Mouse (Mus musculus): ENCODE results near the gene Selp. TPM values are rescaled to one million over a fixed set of nuclear protein-coding genes. Genes with fewer than 3 reads are reported as not detected.

The Selp gene
- polyA plus RNA-seq, 1 experiment from 2014 or later, result not detected

- no peak overlapping the region for H3K27ac ChIP-seq (replicated peaks)
- H3K9me3 ChIP-seq, result no peaks in the 10 kb centered on the region
- H3K4me3 ChIP-seq, result no peak overlapping the region
- no peak for ATAC-seq (ENCODE audit: low FRiP score, low read depth)
- H3K9ac ChIP-seq, result no peak overlapping the region
- H3K4me1 ChIP-seq (replicated peaks), result no peaks in the 10 kb centered on the region
- no peaks in the 10 kb centered on the region for H3K27me3 ChIP-seq
- H3K36me3 ChIP-seq, result no peaks in the 10 kb centered on the region
- no peak overlapping the region for H3K4me2 ChIP-seq
- 90% methylated on average over 5 of the region's 5 CpGs for WGBS
These were observed 37.8 kb downstream of the Selp start for GRCm38 (mm10) chr1:164152836-164153235.

GRCm38 (mm10) chr1:164154983-164155382 lies 39.9 kb downstream of the Selp start:
- ATAC-seq (ENCODE audit: low FRiP score, low read depth), result no peak
- 90% methylated on average over 3 of the region's 3 CpGs for WGBS
- H3K27ac ChIP-seq (replicated peaks), result no peak overlapping the region
- H3K4me3 ChIP-seq, result no peak overlapping the region
- no peaks in the 10 kb centered on the region for H3K27me3 ChIP-seq
- no peak overlapping the region for H3K9ac ChIP-seq
- H3K4me2 ChIP-seq, result no peak overlapping the region
- H3K36me3 ChIP-seq, result no peaks in the 10 kb centered on the region
- no peaks in the 10 kb centered on the region for H3K4me1 ChIP-seq (replicated peaks)
- no peaks in the 10 kb centered on the region for H3K9me3 ChIP-seq

GRCm38 (mm10) chr1:164158571-164158970 lies 43.5 kb downstream of the Selp start:
- Histone ChIP-seq H3K4me1 (replicated peaks) (no peaks in the 10 kb centered on the region), H3K4me3 (no peak overlapping the region), H3K9me3 (no peaks in the 10 kb centered on the region), H3K9ac (no peak overlapping the region), H3K27ac (replicated peaks) (no peak overlapping the region), H3K4me2 (no peak overlapping the region), H3K27me3 (no peaks in the 10 kb centered on the region), H3K36me3 (no peaks in the 10 kb centered on the region)
- WGBS, result 80% methylated on average over 4 of the region's 4 CpGs
- ATAC-seq (ENCODE audit: low FRiP score, low read depth), result no peak

DNA sequence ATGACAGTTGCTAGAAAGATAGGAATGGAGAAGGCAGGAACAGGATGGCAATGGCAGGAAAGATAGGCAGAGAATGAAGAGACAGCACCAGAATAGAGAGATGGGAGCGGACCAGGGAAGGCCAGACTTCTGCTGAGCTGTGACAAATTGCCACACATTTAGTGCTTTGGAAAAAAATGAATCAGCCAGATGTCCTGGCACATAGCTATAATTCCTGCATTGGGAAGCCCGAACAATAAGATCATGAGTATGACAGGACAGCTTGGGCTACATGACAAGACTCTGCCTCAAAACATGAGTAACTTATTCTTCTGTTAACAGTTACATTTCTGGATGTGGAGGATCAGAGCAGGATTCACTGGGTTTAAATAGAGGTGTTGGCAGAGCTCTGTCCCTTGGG lies 44.7 kb downstream of the Selp start:
- WGBS, result 76% methylated on average over 2 of the region's 2 CpGs

DNA sequence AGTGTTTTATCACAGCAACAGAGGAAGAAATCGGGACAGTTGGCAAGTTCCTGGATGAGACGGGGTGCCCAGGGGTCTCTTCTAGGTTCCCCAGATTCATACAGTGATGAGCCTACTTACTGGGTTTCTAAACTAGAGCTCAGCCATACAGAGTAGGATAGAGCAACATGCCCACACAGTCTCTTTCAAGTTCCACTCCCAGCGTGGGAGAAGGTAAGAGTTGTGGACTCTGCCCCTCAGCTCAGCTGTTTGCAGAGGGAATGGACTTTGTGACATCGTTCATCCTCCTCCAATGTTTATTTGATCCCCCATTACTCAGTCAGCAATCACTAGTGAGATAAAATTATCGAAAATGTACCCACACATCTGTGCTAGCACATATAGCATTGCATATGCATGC lies 47.7 kb downstream of the Selp start:
- H3K4me1 ChIP-seq (replicated peaks), result no peaks in the 10 kb centered on the region
- no peaks in the 10 kb centered on the region for H3K9me3 ChIP-seq
- no peak overlapping the region for H3K27ac ChIP-seq (replicated peaks)
- WGBS, result 92% methylated on average over 5 of the region's 5 CpGs
- no peak overlapping the region for H3K9ac ChIP-seq
- ATAC-seq (ENCODE audit: low FRiP score, low read depth), result no peak
- H3K4me3 ChIP-seq, result no peak overlapping the region
- H3K4me2 ChIP-seq, result no peak overlapping the region
- H3K36me3 ChIP-seq, result no peaks in the 10 kb centered on the region
- no peaks in the 10 kb centered on the region for H3K27me3 ChIP-seq

More for the DNA sequence above, 44.7 kb downstream of the Selp start:
- Histone ChIP-seq H3K36me3 (no peaks in the 10 kb centered on the region), H3K9me3 (no peaks in the 10 kb centered on the region), H3K9ac (no peak overlapping the region), H3K27me3 (no peaks in the 10 kb centered on the region), H3K27ac (replicated peaks) (no peak overlapping the region), H3K4me2 (no peak overlapping the region), H3K4me3 (no peak overlapping the region), H3K4me1 (replicated peaks) (no peaks in the 10 kb centered on the region)
- no peak for ATAC-seq (ENCODE audit: low FRiP score, low read depth)

DNA sequence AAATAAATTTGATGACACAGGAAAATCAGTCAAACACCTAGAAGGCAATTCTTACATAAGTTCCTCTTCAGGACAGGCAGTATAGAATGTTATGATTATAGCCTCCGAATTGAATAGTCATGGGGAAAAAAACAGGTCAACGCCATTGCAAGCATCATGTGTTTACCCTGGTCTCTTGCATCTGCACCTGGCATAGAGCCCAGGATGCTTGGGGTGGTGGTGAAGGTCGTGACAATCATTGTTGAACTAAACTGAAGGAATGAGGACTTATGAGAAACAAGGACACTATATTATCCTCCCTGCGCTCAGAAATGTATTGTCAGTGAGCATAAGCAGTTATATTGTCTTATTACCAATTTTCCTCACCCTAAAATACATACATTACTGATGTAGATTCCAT lies 53.8 kb downstream of the Selp start:
- ATAC-seq (ENCODE audit: low FRiP score, low read depth), result no peak
- H3K27ac ChIP-seq (replicated peaks), result no peak overlapping the region
- 79% methylated on average over 4 of the region's 4 CpGs for WGBS
- H3K4me3 ChIP-seq, result no peak overlapping the region
- H3K27me3 ChIP-seq, result no peaks in the 10 kb centered on the region
- no peak overlapping the region for H3K4me2 ChIP-seq
- no peaks in the 10 kb centered on the region for H3K9me3 ChIP-seq
- H3K9ac ChIP-seq, result no peak overlapping the region
- no peaks in the 10 kb centered on the region for H3K36me3 ChIP-seq
- no peaks in the 10 kb centered on the region for H3K4me1 ChIP-seq (replicated peaks)

DNA sequence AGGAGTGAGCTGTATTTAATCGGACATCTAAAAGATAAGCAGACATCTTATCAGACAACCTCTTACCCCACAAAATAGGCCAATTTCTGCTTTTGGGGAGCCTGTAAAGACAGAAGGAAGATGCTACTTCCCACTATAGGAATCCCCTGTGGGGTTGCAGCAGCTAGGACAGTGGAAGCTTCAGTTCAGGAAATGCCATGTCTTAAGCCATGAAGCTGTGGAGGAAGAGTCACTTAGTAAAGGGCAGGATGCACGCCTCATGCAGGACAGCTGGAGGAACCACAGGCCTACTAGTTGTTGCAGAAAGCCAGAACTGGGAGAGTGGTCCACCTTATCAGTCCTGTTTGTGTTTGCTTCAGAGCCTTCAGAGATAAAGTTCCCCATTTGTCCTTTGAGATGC lies 55.4 kb downstream of the Selp start:
- Histone ChIP-seq H3K9me3 (no peaks in the 10 kb centered on the region), H3K27me3 (no peaks in the 10 kb centered on the region), H3K36me3 (no peaks in the 10 kb centered on the region), H3K4me2 (no peak overlapping the region), H3K9ac (no peak overlapping the region), H3K4me3 (no peak overlapping the region), H3K4me1 (replicated peaks) (no peaks in the 10 kb centered on the region), H3K27ac (replicated peaks) (no peak overlapping the region)
- 92% methylated on average over 2 of the region's 2 CpGs for WGBS
- no peak for ATAC-seq (ENCODE audit: low FRiP score, low read depth)

- H3K9me3 ChIP-seq, result no peaks in the 10 kb centered on the region
- H3K9ac ChIP-seq, result no peak overlapping the region
- no peak overlapping the region for H3K27ac ChIP-seq (replicated peaks)
- 87% methylated on average over 4 of the region's 4 CpGs for WGBS
- ATAC-seq (ENCODE audit: low FRiP score, low read depth), result no peak
- no peak overlapping the region for H3K4me3 ChIP-seq
- H3K4me2 ChIP-seq, result no peak overlapping the region
- no peaks in the 10 kb centered on the region for H3K36me3 ChIP-seq
- H3K27me3 ChIP-seq, result no peaks in the 10 kb centered on the region
- no peaks in the 10 kb centered on the region for H3K4me1 ChIP-seq (replicated peaks)
These were observed 58.1 kb downstream of the Selp start for GRCm38 (mm10) chr1:164173145-164173544.

DNA sequence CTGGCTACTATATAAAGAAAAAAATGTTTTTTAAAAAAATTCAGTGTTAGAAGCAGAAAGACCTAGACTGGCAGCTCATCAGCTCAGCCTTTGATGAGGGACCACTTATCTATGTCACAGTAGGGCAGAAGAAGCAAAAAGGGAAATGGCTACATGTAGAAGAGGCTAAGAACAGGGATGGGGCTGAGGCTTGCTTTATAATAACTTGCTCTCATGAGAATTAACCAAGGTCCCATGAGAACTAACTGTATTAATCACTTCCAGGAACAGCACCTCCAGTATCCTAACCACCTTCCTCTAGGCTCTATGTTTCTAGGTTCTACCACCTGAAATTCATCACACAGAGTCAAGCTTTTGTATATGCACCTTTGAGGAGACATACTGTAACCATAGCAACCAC lies 61.8 kb downstream of the Selp start:
- Histone ChIP-seq H3K9me3 (no peaks in the 10 kb centered on the region), H3K36me3 (no peaks in the 10 kb centered on the region), H3K9ac (no peak overlapping the region), H3K4me1 (replicated peaks) (no peaks in the 10 kb centered on the region), H3K4me3 (no peak overlapping the region), H3K4me2 (no peak overlapping the region), H3K27me3 (no peaks in the 10 kb centered on the region), H3K27ac (replicated peaks) (no peak overlapping the region)
- ATAC-seq (ENCODE audit: low FRiP score, low read depth), result no peak

DNA sequence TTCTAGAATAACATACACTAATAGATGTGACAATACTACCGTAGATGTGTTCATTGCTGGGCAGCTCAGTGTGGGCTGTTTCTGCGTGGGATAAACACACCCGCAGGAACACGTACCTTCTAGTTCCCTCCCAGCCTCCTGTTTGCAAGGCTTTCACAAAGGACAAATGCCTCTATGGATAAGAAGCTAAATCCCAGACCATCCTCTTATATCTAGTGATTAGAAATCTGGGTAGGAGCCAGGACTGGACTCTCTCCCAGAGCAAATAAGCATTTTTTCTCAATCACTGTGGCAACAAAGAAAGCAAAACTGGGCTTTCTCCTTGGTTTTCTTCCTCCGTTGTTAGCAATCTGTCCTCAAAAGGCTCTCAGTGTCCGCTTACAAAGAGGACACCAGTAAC lies 63.4 kb downstream of the Selp start:
- Histone ChIP-seq H3K9ac (no peak overlapping the region), H3K4me3 (no peak overlapping the region), H3K4me2 (no peak overlapping the region), H3K27ac (replicated peaks) (no peak overlapping the region), H3K9me3 (no peaks in the 10 kb centered on the region), H3K27me3 (no peaks in the 10 kb centered on the region), H3K36me3 (no peaks in the 10 kb centered on the region), H3K4me1 (replicated peaks) (no peaks in the 10 kb centered on the region)
- no peak for ATAC-seq (ENCODE audit: low FRiP score, low read depth)
- 71% methylated on average over 6 of the region's 6 CpGs for WGBS

DNA sequence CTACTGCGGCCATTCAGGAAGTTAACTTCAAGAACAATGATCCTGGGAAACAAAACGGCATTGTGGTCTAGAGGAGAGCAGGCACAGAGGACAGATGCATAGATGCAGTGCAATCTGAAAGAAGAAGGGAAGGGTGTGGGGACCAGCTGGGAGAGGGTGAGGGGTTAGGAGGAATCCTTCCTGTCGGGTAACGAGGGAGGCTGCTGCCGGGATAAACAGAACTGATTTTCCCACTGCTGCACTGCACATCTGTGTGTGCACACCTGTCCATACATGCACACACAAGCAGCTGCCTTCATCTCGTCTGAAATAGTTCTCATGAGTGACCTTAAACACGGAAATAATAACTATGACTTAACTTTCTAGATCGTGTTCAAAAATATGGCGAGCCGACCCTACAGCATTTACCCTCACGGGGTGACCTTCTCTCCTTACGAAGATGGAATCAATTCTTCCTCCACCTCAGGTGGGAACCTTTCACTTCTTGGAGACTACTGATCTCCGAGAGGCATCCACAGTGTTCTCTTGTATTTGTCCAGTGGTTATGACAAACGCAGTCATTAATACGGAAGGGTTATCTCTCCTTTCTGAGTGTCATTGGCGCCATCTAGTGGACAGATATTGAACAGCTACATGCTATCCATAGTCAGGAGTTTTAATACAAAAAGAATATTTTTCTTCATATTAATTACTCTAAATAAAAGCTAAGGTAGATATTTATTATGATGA lies 69.2 kb downstream of the Selp start:
- 44% methylated on average over 16 of the region's 16 CpGs for whole genome bisulfite sequencing
- Histone ChIP-seq H3K4me3 (peak overlapping the region; percentile 19; the same call in 1 of the 2 replicates), H3K27me3 (no peaks in the 10 kb centered on the region), H3K9me3 (no peaks in the 10 kb centered on the region), H3K9ac (0 out of 2 replicates have a peak overlapping the region, but pooled peaks have one; percentile 9), H3K4me1 (replicated peaks) (0 out of 2 replicates have a peak, but pooled peaks cover 3% of the 10 kb centered on the region), H3K4me2 (peak overlapping the region; percentile 52), H3K36me3 (no peaks in the 10 kb centered on the region), H3K27ac (replicated peaks) (no peak overlapping the region)
- ATAC-seq (ENCODE audit: low FRiP score, low read depth), result peak; percentile 79

GRCm38 (mm10) chr1:164184871-164185223 lies 69.8 kb downstream of the Selp start:
- Histone ChIP-seq H3K9me3 (no peaks in the 10 kb centered on the region), H3K4me2 (no peak overlapping the region), H3K4me1 (replicated peaks) (0 out of 2 replicates have a peak, but pooled peaks cover 3% of the 10 kb centered on the region), H3K9ac (no peak overlapping the region), H3K36me3 (no peaks in the 10 kb centered on the region), H3K27ac (replicated peaks) (no peak overlapping the region), H3K4me3 (no peak overlapping the region), H3K27me3 (no peaks in the 10 kb centered on the region)
- ATAC-seq (ENCODE audit: low FRiP score, low read depth), result no peak
- WGBS, result 49% methylated on average over 8 of the region's 8 CpGs

GRCm38 (mm10) chr1:164185316-164185715 lies 70.3 kb downstream of the Selp start:
- no peaks in the 10 kb centered on the region for H3K9me3 ChIP-seq
- ATAC-seq (ENCODE audit: low FRiP score, low read depth), result no peak
- H3K9ac ChIP-seq, result no peak overlapping the region
- H3K27ac ChIP-seq (replicated peaks), result no peak overlapping the region
- H3K4me3 ChIP-seq, result no peak overlapping the region
- no peak overlapping the region for H3K4me2 ChIP-seq
- WGBS, result 65% methylated on average over 4 of the region's 4 CpGs
- no peaks in the 10 kb centered on the region for H3K27me3 ChIP-seq
- no peaks in the 10 kb centered on the region for H3K36me3 ChIP-seq
- 0 out of 2 replicates have a peak, but pooled peaks cover 3% of the 10 kb centered on the region for H3K4me1 ChIP-seq (replicated peaks)

Data from hindbrain, embryonic 15.5 days (tissue).